Mouse (Mus musculus): ENCODE measurements at regions not wholly inside any gene's neighbourhood (a gene's known extent, or its start where the extent isn't known, plus 50 kb on each side); places are given as distances from the start of the nearest gene placed in this dataset.

GRCm38 (mm10) chr1:88763725-88764364, 61.8 kb upstream of the Arl4c start:
- TF ChIP-seq CTCF (IDR thresholded peaks at IDR 0.05; ENCODE audit: low read depth) = no peak
- no peaks in the 10 kb centered on the region for H3K27me3 ChIP-seq (replicated peaks; ENCODE audit: control insufficient read depth, insufficient read depth, low read length)
- no peaks in the 10 kb centered on the region for H3K36me3 ChIP-seq (ENCODE audit: control insufficient read depth, insufficient read depth)
- H3K4me3 ChIP-seq (ENCODE audit: low read depth, low read length) = no peak overlapping the region
- 0 out of 2 replicates have a peak, but pooled peaks cover 4% of the 10 kb centered on the region for H3K4me1 ChIP-seq (replicated peaks; ENCODE audit: control insufficient read depth, insufficient read depth, low read length)
- H3K9me3 ChIP-seq (ENCODE audit: control insufficient read depth) = no peaks in the 10 kb centered on the region
- WGBS = 35% methylated on average over 6 of the region's 6 CpGs
- no peak overlapping the region for H3K9ac ChIP-seq (ENCODE audit: low read depth, low read length)
- no peak overlapping the region for H3K27ac ChIP-seq (ENCODE audit: low read depth, low read length)
- ATAC-seq = peak; percentile 57; the same call in 1 of the 2 replicates
- H3K4me2 ChIP-seq (replicated peaks; ENCODE audit: low read depth) = peak overlapping the region; percentile 33; the same call in 1 of the 2 replicates

DNA sequence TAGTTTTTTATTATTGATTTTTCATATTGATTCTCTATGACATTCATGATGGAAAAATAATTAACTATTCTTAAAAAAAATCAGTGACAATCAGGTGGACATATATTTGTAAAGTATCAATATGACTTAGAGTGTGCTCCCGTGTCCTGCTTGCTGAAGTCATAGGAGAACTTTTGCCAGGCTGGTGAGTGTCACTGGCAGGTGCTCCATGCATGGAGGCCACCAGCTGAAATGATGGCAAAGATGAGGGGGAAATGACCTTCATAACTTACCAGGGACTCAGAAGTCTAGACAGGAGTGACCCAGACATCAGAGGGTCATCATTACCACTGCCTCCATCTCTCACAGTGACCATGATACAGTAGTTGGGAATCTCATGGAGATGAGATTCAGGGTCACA, 62.5 kb upstream of the Arl4c start:
- H3K4me2 ChIP-seq (replicated peaks; ENCODE audit: low read depth) = no peak overlapping the region
- ATAC-seq = no peak
- H3K27me3 ChIP-seq (replicated peaks; ENCODE audit: control insufficient read depth, insufficient read depth, low read length) = no peaks in the 10 kb centered on the region
- TF ChIP-seq CTCF (IDR thresholded peaks at IDR 0.05; ENCODE audit: low read depth) = no peak
- no peaks in the 10 kb centered on the region for H3K36me3 ChIP-seq (ENCODE audit: control insufficient read depth, insufficient read depth)
- H3K4me3 ChIP-seq (ENCODE audit: low read depth, low read length) = no peak overlapping the region
- 0 out of 2 replicates have a peak, but pooled peaks cover 4% of the 10 kb centered on the region for H3K4me1 ChIP-seq (replicated peaks; ENCODE audit: control insufficient read depth, insufficient read depth, low read length)
- no peaks in the 10 kb centered on the region for H3K9me3 ChIP-seq (ENCODE audit: control insufficient read depth)
- no peak overlapping the region for H3K27ac ChIP-seq (ENCODE audit: low read depth, low read length)
- no peak overlapping the region for H3K9ac ChIP-seq (ENCODE audit: low read depth, low read length)
- 88% methylated on average over 1 of the region's 1 CpGs for whole genome bisulfite sequencing

DNA sequence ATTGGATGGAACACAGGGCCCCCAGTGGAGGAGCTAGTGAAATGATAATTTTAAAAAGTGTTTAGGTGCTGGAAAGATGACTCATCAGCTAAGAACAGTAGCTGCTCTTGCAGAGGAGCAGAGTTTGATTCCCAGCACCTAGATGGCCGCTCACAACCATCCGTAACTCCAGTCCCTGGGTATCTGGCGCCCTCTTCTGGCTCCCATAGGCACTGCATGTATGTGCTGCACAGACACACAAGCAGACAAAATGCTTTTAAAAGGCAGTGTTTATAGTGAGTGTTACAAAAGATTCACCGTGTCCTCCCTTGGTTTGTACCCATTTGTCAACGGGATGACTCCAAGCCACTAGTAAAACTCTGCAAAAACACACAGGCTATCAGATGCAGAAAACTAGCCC, 75.0 kb upstream of the Arl4c start:
- H3K27me3 ChIP-seq (replicated peaks; ENCODE audit: control insufficient read depth, insufficient read depth, low read length) = no peaks in the 10 kb centered on the region
- H3K36me3 ChIP-seq (ENCODE audit: control insufficient read depth, insufficient read depth) = no peaks in the 10 kb centered on the region
- no peak overlapping the region for H3K9ac ChIP-seq (ENCODE audit: low read depth, low read length)
- peak; percentile 55 for TF ChIP-seq CTCF (IDR thresholded peaks at IDR 0.05; ENCODE audit: low read depth)
- WGBS = 97% methylated on average over 5 of the region's 5 CpGs
- no peak overlapping the region for H3K27ac ChIP-seq (ENCODE audit: low read depth, low read length)
- no peaks in the 10 kb centered on the region for H3K4me1 ChIP-seq (replicated peaks; ENCODE audit: control insufficient read depth, insufficient read depth, low read length)
- no peak overlapping the region for H3K4me2 ChIP-seq (replicated peaks; ENCODE audit: low read depth)
- no peak for ATAC-seq
- H3K4me3 ChIP-seq (ENCODE audit: low read depth, low read length) = no peak overlapping the region
- no peaks in the 10 kb centered on the region for H3K9me3 ChIP-seq (ENCODE audit: control insufficient read depth)

GRCm38 (mm10) chr1:88780262-88780661, 78.2 kb upstream of the Arl4c start:
- 89% methylated on average over 4 of the region's 4 CpGs for WGBS
- no peaks in the 10 kb centered on the region for H3K9me3 ChIP-seq (ENCODE audit: control insufficient read depth)
- no peak overlapping the region for H3K4me3 ChIP-seq (ENCODE audit: low read depth, low read length)
- no peak overlapping the region for H3K27ac ChIP-seq (ENCODE audit: low read depth, low read length)
- ATAC-seq = no peak
- no peak for TF ChIP-seq CTCF (IDR thresholded peaks at IDR 0.05; ENCODE audit: low read depth)
- H3K9ac ChIP-seq (ENCODE audit: low read depth, low read length) = no peak overlapping the region
- no peaks in the 10 kb centered on the region for H3K36me3 ChIP-seq (ENCODE audit: control insufficient read depth, insufficient read depth)
- H3K27me3 ChIP-seq (replicated peaks; ENCODE audit: control insufficient read depth, insufficient read depth, low read length) = no peaks in the 10 kb centered on the region
- H3K4me1 ChIP-seq (replicated peaks; ENCODE audit: control insufficient read depth, insufficient read depth, low read length) = no peaks in the 10 kb centered on the region
- H3K4me2 ChIP-seq (replicated peaks; ENCODE audit: low read depth) = no peak overlapping the region

- H3K4me1 ChIP-seq (replicated peaks; ENCODE audit: control insufficient read depth, insufficient read depth, low read length) = no peaks in the 10 kb centered on the region
- no peak overlapping the region for H3K27ac ChIP-seq (ENCODE audit: low read depth, low read length)
- peaks cover 4% of the 10 kb centered on the region; the same call in 1 of the 2 replicates for H3K9me3 ChIP-seq (ENCODE audit: control insufficient read depth)
- WGBS = 74% methylated on average over 4 of the region's 4 CpGs
- no peak overlapping the region for H3K4me2 ChIP-seq (replicated peaks; ENCODE audit: low read depth)
- H3K36me3 ChIP-seq (ENCODE audit: control insufficient read depth, insufficient read depth) = no peaks in the 10 kb centered on the region
- H3K27me3 ChIP-seq (replicated peaks; ENCODE audit: control insufficient read depth, insufficient read depth, low read length) = no peaks in the 10 kb centered on the region
- no peak overlapping the region for H3K9ac ChIP-seq (ENCODE audit: low read depth, low read length)
- ATAC-seq = no peak
- TF ChIP-seq CTCF (IDR thresholded peaks at IDR 0.05; ENCODE audit: low read depth) = no peak
- H3K4me3 ChIP-seq (ENCODE audit: low read depth, low read length) = no peak overlapping the region
These were observed 81.1 kb upstream of the Arl4c start for GRCm38 (mm10) chr1:88783083-88783482.

DNA sequence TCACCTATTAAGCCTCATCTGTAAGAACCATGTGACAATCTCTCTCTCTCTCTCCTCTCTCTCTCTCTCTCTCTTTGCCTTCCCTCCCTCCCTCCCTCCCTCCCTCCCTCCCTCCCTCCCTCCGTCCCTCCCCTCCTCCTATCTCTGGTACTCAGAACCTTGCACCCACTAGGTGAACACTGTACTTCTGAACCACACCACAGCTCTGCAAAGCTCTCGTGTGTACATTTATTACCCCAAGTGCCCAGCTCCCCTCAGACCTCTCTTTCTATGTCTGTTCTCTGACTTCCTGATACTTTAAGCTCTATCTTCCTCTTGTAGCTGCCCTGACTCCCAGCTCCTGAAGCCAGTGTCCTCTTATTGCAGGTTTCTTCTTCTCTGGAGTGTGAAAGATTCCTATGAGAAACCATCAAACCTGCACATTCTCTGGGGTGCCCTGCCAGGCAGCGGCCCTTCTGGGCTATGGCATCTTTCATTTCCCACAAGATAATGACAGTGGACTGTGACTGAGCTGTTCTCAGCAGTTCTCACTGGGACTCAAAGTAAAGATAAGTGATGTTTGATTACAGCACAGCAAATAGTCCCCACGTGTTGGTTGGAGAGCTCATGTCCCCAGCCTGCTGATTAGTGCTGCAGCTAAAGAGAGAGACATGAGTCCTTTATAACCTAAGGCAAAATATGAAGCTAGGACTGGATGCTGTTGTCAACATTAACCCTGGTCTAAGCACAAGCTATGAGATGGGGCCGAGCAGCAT, 83.0 kb upstream of the Arl4c start:
- H3K9ac ChIP-seq (ENCODE audit: low read depth, low read length) = no peak overlapping the region
- 32% methylated on average over 4 of the region's 5 CpGs for WGBS
- ATAC-seq = peak; percentile 19; the same call in 1 of the 2 replicates

More for the DNA sequence above, 83.0 kb upstream of the Arl4c start:
- Histone ChIP-seq H3K27ac (ENCODE audit: low read depth, low read length) (no peak overlapping the region), H3K9me3 (ENCODE audit: control insufficient read depth) (peaks cover 4% of the 10 kb centered on the region; the same call in 1 of the 2 replicates), H3K4me2 (replicated peaks; ENCODE audit: low read depth) (no peak overlapping the region), H3K27me3 (replicated peaks; ENCODE audit: control insufficient read depth, insufficient read depth, low read length) (no peaks in the 10 kb centered on the region), H3K36me3 (ENCODE audit: control insufficient read depth, insufficient read depth) (no peaks in the 10 kb centered on the region), H3K4me3 (ENCODE audit: low read depth, low read length) (no peak overlapping the region), H3K4me1 (replicated peaks; ENCODE audit: control insufficient read depth, insufficient read depth, low read length) (no peaks in the 10 kb centered on the region)
- no peak for TF ChIP-seq CTCF (IDR thresholded peaks at IDR 0.05; ENCODE audit: low read depth)

Data from intestine, postnatal 0 days (tissue).